Mouse (Mus musculus) testis, adult 2 months (tissue): ENCODE data around the gene Slc12a4. TPM values are rescaled to one million over a fixed set of nuclear protein-coding genes. Genes with fewer than 3 reads are reported as not detected.
A peak's percentile ranks its signal among the peaks of the same experiment; 100 is the strongest.

Experiments
- H3K27ac ChIP-seq: fragments of 200-500 bp; 2 replicates; pipeline ENCODE4 v1.5.1; 2012; ENCODE audit warnings: low read depth, low read length; ENCODE audit not compliant: control insufficient read depth, insufficient read depth
- H3K27me3 ChIP-seq: fragments of 200-500 bp; 2 replicates; pipeline ENCODE4 v1.6.1; 2012; ENCODE audit warnings: mild to moderate bottlenecking, low read length, moderate library complexity; ENCODE audit not compliant: control insufficient read depth, insufficient read depth
- H3K36me3 ChIP-seq: fragments of 200-500 bp; 2 replicates; pipeline ENCODE4 v1.6.1; 2012; ENCODE audit warnings: mild to moderate bottlenecking, low read length; ENCODE audit not compliant: control insufficient read depth, insufficient read depth
- H3K4me1 ChIP-seq: fragments of 200-500 bp; 2 replicates; pipeline ENCODE4 v1.6.1; 2012; ENCODE audit warnings: low read length; ENCODE audit not compliant: control insufficient read depth, insufficient read depth
- H3K4me3 ChIP-seq: fragments of 200-500 bp; 2 replicates; pipeline ENCODE4 v1.5.1; 2012; ENCODE audit warnings: low read depth, mild to moderate bottlenecking, low read length, moderate library complexity, mixed read lengths; ENCODE audit not compliant: control insufficient read depth
- CTCF ChIP-seq: fragments of 200-500 bp; IDR thresholded peaks from 2 replicates; pipeline ENCODE4 v1.5.1; 2012; ENCODE audit warnings: low read depth, mild to moderate bottlenecking, inconsistent platforms, low read length, moderate library complexity; ENCODE audit not compliant: control insufficient read depth, insufficient read depth, insufficient replicate concordance
- POLR2A ChIP-seq: fragments of 200-500 bp; IDR thresholded peaks from 2 replicates; pipeline ENCODE4 v1.6.1; 2012; ENCODE audit warnings: low read depth, mild to moderate bottlenecking, inconsistent platforms, low read length, moderate library complexity; ENCODE audit not compliant: control insufficient read depth
- polyA plus RNA-seq: library from polyadenylated mRNA; depleted of rRNA; stranded (reverse); fragments of >200 nt; gene quantifications from 2 replicates; pipeline ENCODE4 v1.2.3, GENCODE M21; 2012

The Slc12a4 gene
- polyA plus RNA-seq, 1 experiment: 5.6 TPM

GRCm38 (mm10) chr8:105971019-105971720 is 5.3 kb upstream of the Slc12a4 start:
- peaks cover 2% of the 10 kb centered on the region for H3K36me3 ChIP-seq
- H3K27ac ChIP-seq: no peak overlapping the region
- no peak for TF ChIP-seq CTCF
- no peak for TF ChIP-seq POLR2A
- H3K4me1 ChIP-seq: peaks cover 3% of the 10 kb centered on the region
- no peak overlapping the region for H3K4me3 ChIP-seq
- H3K27me3 ChIP-seq: no peaks in the 10 kb centered on the region

GRCm38 (mm10) chr8:105969367-105969766 is 3.5 kb upstream of the Slc12a4 start:
- Histone ChIP-seq H3K4me3 (no peak overlapping the region), H3K27ac (no peak overlapping the region), H3K4me1 (peaks cover 15% of the 10 kb centered on the region), H3K36me3 (no peaks in the 10 kb centered on the region), H3K27me3 (no peaks in the 10 kb centered on the region)
- no peak for TF ChIP-seq POLR2A
- TF ChIP-seq CTCF: no peak

- H3K36me3 ChIP-seq: no peaks in the 10 kb centered on the region
- peak overlapping the region; percentile 48 for H3K4me3 ChIP-seq
- TF ChIP-seq POLR2A (no peak), CTCF (no peak)
- peaks cover 16% of the 10 kb centered on the region for H3K4me1 ChIP-seq
- H3K27ac ChIP-seq: peak overlapping the region; percentile 78
- no peaks in the 10 kb centered on the region for H3K27me3 ChIP-seq
Measured at GRCm38 (mm10) chr8:105966692-105967311, 905 bp upstream of the Slc12a4 start.

GRCm38 (mm10) chr8:105965266-105965904 is 512 bp downstream of the Slc12a4 start:
- peaks cover 19% of the 10 kb centered on the region for H3K4me1 ChIP-seq
- no peaks in the 10 kb centered on the region for H3K36me3 ChIP-seq
- H3K4me3 ChIP-seq: peak overlapping the region; percentile 87
- no peaks in the 10 kb centered on the region for H3K27me3 ChIP-seq
- no peak for TF ChIP-seq CTCF
- no peak; the same call in 1 of the 2 replicates for TF ChIP-seq POLR2A
- peak overlapping the region; percentile 22 for H3K27ac ChIP-seq

- peaks cover 19% of the 10 kb centered on the region for H3K4me1 ChIP-seq
- no peaks in the 10 kb centered on the region for H3K36me3 ChIP-seq
- no peak overlapping the region for H3K27ac ChIP-seq
- TF ChIP-seq POLR2A: no peak
- TF ChIP-seq CTCF: no peak
- peak overlapping the region; percentile 87 for H3K4me3 ChIP-seq
- H3K27me3 ChIP-seq: no peaks in the 10 kb centered on the region
Measured at GRCm38 (mm10) chr8:105964506-105965265, 1.2 kb downstream of the Slc12a4 start.

GRCm38 (mm10) chr8:105961536-105961935 is 4.4 kb downstream of the Slc12a4 start:
- no peak overlapping the region for H3K4me3 ChIP-seq
- peaks cover 15% of the 10 kb centered on the region for H3K4me1 ChIP-seq
- no peak overlapping the region for H3K27ac ChIP-seq
- TF ChIP-seq POLR2A (no peak), CTCF (no peak)
- no peaks in the 10 kb centered on the region for H3K36me3 ChIP-seq
- H3K27me3 ChIP-seq: no peaks in the 10 kb centered on the region
